Mouse (Mus musculus) G1E (cell line): ENCODE data around the gene Ctbs.

Experiments used
- CTCF ChIP-seq: IDR thresholded peaks from 2 replicates; pipeline ENCODE4 v1.5.1; 2012; ENCODE audit warnings: low read depth, low read length, inconsistent platforms, mixed read lengths
- GATA1 ChIP-seq: IDR thresholded peaks from 2 replicates; pipeline ENCODE4 v1.6.1; 2012; ENCODE audit warnings: borderline replicate concordance, low read length, inconsistent platforms, mixed read lengths
- GATA2 ChIP-seq: IDR thresholded peaks from 2 replicates; pipeline ENCODE4 v1.6.1; 2012; ENCODE audit warnings: low read depth, low read length, inconsistent platforms, borderline replicate concordance
- POLR2AphosphoS5 ChIP-seq: IDR thresholded peaks from 2 replicates; pipeline ENCODE4 v1.6.1; 2012; ENCODE audit warnings: low read depth, low read length, inconsistent platforms; ENCODE audit not compliant: insufficient replicate concordance
- TAL1 ChIP-seq: conservative IDR thresholded peaks from 2 replicates; pipeline ENCODE4 v1.6.1; 2012; ENCODE audit warnings: low read depth, low read length, inconsistent platforms, mixed read lengths

DNA sequence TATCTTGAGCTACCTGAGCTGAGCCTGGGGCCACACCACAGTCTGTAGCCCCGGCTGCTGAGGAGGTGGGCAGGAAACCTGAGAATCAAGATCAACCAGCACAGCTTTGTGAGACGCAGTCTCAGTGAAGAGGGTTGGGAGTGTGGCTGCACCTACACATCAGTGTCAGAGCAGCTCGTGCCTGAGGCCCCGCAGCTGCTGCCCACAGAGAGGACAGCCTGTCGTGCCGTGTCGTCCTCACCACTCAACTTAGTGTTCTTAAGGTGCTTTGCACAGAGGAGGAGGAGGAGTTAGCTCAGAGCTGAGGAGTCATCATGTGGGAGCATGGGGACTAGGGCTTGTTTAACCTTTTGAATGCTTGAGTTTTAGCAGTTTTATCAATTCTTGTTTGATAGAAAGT is 23.7 kb upstream of the Ctbs start:
- TF ChIP-seq GATA1: no peak
- no peak for TF ChIP-seq CTCF
- TF ChIP-seq POLR2AphosphoS5: no peak
- no peak for TF ChIP-seq GATA2
- no peak for TF ChIP-seq TAL1
